Mouse (Mus musculus) neural tube, embryonic 15.5 days (tissue): ENCODE data around the gene Ndufs6. TPM values are rescaled to one million over a fixed set of nuclear protein-coding genes. Genes with fewer than 3 reads are reported as not detected.

ENCODE experiments used
- ATAC-seq: fragments of 200-750 bp; cut with Nextera tagmentation; 2 replicates; pipeline ENCODE4 v1.8.0; 2017; ENCODE audit warnings: mild to moderate bottlenecking, moderate TSS enrichment, moderate library complexity; ENCODE audit not compliant: low FRiP score
- H3K27ac ChIP-seq: fragments of 300-500 bp; sonication (generic); replicated peaks from 2 replicates; pipeline ENCODE4 v1.5.1; 2015; ENCODE audit warnings: mild to moderate bottlenecking, inconsistent platforms
- H3K27me3 ChIP-seq: fragments of 300-500 bp; sonication (generic); replicated peaks from 2 replicates; pipeline ENCODE4 v1.6.1; 2015; ENCODE audit warnings: inconsistent platforms
- H3K36me3 ChIP-seq: fragments of 300-500 bp; sonication (generic); 2 replicates; pipeline ENCODE4 v1.6.1; 2015; ENCODE audit warnings: inconsistent platforms
- H3K4me1 ChIP-seq: fragments of 300-500 bp; sonication (generic); 2 replicates; pipeline ENCODE4 v1.6.1; 2015; ENCODE audit warnings: inconsistent platforms
- H3K4me2 ChIP-seq: fragments of 300-500 bp; sonication (generic); 2 replicates; pipeline ENCODE4 v1.6.1; 2015; ENCODE audit warnings: inconsistent platforms, mild to moderate bottlenecking, moderate library complexity
- H3K4me3 ChIP-seq: fragments of 300-500 bp; sonication (generic); replicated peaks from 2 replicates; pipeline ENCODE4 v1.5.1; 2015; ENCODE audit warnings: mild to moderate bottlenecking, inconsistent platforms
- H3K9ac ChIP-seq: fragments of 300-500 bp; sonication (generic); replicated peaks from 2 replicates; pipeline ENCODE4 v1.6.1; 2015; ENCODE audit warnings: mild to moderate bottlenecking, inconsistent platforms
- H3K9me3 ChIP-seq: fragments of 300-500 bp; sonication (generic); replicated peaks from 2 replicates; pipeline ENCODE4 v1.6.1; 2016; ENCODE audit warnings: inconsistent platforms
- WGBS: fragments of 180-500 bp; shearing (Covaris S2); methylation state at CpG from one replicate; pipeline ENCODE4 v1.1.7; 2015; ENCODE audit warnings: mixed read lengths; 5-methylcytosine and 5-hydroxymethylcytosine counted together
- polyA plus RNA-seq: library from polyadenylated mRNA; unstranded; fragments of >200 nt; fragmentation: Nextera tagmentation; extraction: Ambion mirVana; gene quantifications from 2 replicates; pipeline ENCODE4 v1.2.1, GENCODE M21; 2015

The Ndufs6 gene
- polyA plus RNA-seq, 1 experiment from 2014 or later = 462 TPM

- no peak for ATAC-seq
- H3K4me2 ChIP-seq = no peak overlapping the region
- no peak overlapping the region for H3K9ac ChIP-seq
- H3K27ac ChIP-seq = no peak overlapping the region
- H3K27me3 ChIP-seq = no peaks in the 10 kb centered on the region; the same call in 1 of the 2 replicates
- no peaks in the 10 kb centered on the region for H3K36me3 ChIP-seq
- H3K4me1 ChIP-seq = no peaks in the 10 kb centered on the region
- 53% methylated on average over 6 of the region's 6 CpGs for WGBS
- H3K4me3 ChIP-seq = no peak overlapping the region
- H3K9me3 ChIP-seq = no peaks in the 10 kb centered on the region
These were observed 23.6 kb downstream of the Ndufs6 start for GRCm38 (mm10) chr13:73304729-73305128.

GRCm38 (mm10) chr13:73299322-73299721 lies 29.0 kb downstream of the Ndufs6 start:
- Histone ChIP-seq H3K27me3 (no peaks in the 10 kb centered on the region), H3K9me3 (peaks cover 5% of the 10 kb centered on the region; the same call in 1 of the 2 replicates), H3K4me3 (no peak overlapping the region), H3K4me2 (no peak overlapping the region), H3K36me3 (no peaks in the 10 kb centered on the region), H3K9ac (no peak overlapping the region), H3K27ac (no peak overlapping the region), H3K4me1 (no peaks in the 10 kb centered on the region)
- 88% methylated on average over 5 of the region's 5 CpGs for WGBS
- ATAC-seq = no peak

GRCm38 (mm10) chr13:73298717-73299116 lies 29.6 kb downstream of the Ndufs6 start:
- WGBS = 75% methylated on average over 4 of the region's 4 CpGs
- Histone ChIP-seq H3K36me3 (no peaks in the 10 kb centered on the region), H3K9ac (no peak overlapping the region), H3K27me3 (no peaks in the 10 kb centered on the region), H3K9me3 (peaks cover 6% of the 10 kb centered on the region; the same call in 1 of the 2 replicates), H3K4me1 (no peaks in the 10 kb centered on the region), H3K27ac (no peak overlapping the region), H3K4me3 (no peak overlapping the region), H3K4me2 (no peak overlapping the region)
- no peak for ATAC-seq

- Histone ChIP-seq H3K27ac (no peak overlapping the region), H3K9me3 (peaks cover 6% of the 10 kb centered on the region; the same call in 1 of the 2 replicates), H3K27me3 (peaks cover 7% of the 10 kb centered on the region; the same call in 1 of the 2 replicates), H3K4me1 (no peaks in the 10 kb centered on the region), H3K9ac (no peak overlapping the region), H3K36me3 (no peaks in the 10 kb centered on the region), H3K4me2 (no peak overlapping the region), H3K4me3 (no peak overlapping the region)
- ATAC-seq = no peak
- 23% methylated on average over 2 of the region's 2 CpGs for WGBS
These were observed 37.2 kb downstream of the Ndufs6 start for GRCm38 (mm10) chr13:73291102-73291501.

- no peak for ATAC-seq
- Histone ChIP-seq H3K4me1 (no peaks in the 10 kb centered on the region), H3K36me3 (no peaks in the 10 kb centered on the region), H3K27ac (no peak overlapping the region), H3K4me3 (no peak overlapping the region), H3K4me2 (no peak overlapping the region), H3K9me3 (peaks cover 6% of the 10 kb centered on the region; the same call in 1 of the 2 replicates), H3K27me3 (peaks cover 7% of the 10 kb centered on the region; the same call in 1 of the 2 replicates), H3K9ac (no peak overlapping the region)
- 91% methylated on average over 6 of the region's 6 CpGs for WGBS
These were observed 38.1 kb downstream of the Ndufs6 start for GRCm38 (mm10) chr13:73290206-73290605.

GRCm38 (mm10) chr13:73283534-73283933 lies 44.8 kb downstream of the Ndufs6 start:
- no peaks in the 10 kb centered on the region for H3K9me3 ChIP-seq
- H3K4me2 ChIP-seq = no peak overlapping the region
- H3K27me3 ChIP-seq = 0 out of 2 replicates have a peak, but pooled peaks cover 12% of the 10 kb centered on the region
- no peak overlapping the region for H3K9ac ChIP-seq
- WGBS = 89% methylated on average over 1 of the region's 1 CpGs
- no peak for ATAC-seq
- H3K36me3 ChIP-seq = no peaks in the 10 kb centered on the region
- H3K4me3 ChIP-seq = no peak overlapping the region
- H3K27ac ChIP-seq = no peak overlapping the region
- H3K4me1 ChIP-seq = no peaks in the 10 kb centered on the region

- WGBS = 90% methylated on average over 2 of the region's 2 CpGs
These were observed 45.9 kb downstream of the Ndufs6 start for GRCm38 (mm10) chr13:73282407-73282806.

GRCm38 (mm10) chr13:73279196-73279595 lies 49.1 kb downstream of the Ndufs6 start:
- Histone ChIP-seq H3K9me3 (no peaks in the 10 kb centered on the region), H3K36me3 (no peaks in the 10 kb centered on the region), H3K9ac (no peak overlapping the region), H3K27ac (no peak overlapping the region), H3K4me3 (no peak overlapping the region), H3K4me1 (no peaks in the 10 kb centered on the region), H3K27me3 (peaks cover 34% of the 10 kb centered on the region), H3K4me2 (no peak overlapping the region)
- ATAC-seq = no peak
- WGBS = 77% methylated on average over 1 of the region's 1 CpGs

More at GRCm38 (mm10) chr13:73282407-73282806, 45.9 kb downstream of the Ndufs6 start:
- Histone ChIP-seq H3K4me3 (no peak overlapping the region), H3K9me3 (no peaks in the 10 kb centered on the region), H3K36me3 (no peaks in the 10 kb centered on the region), H3K9ac (no peak overlapping the region), H3K4me2 (no peak overlapping the region), H3K27me3 (peaks cover 12% of the 10 kb centered on the region; the same call in 1 of the 2 replicates), H3K27ac (no peak overlapping the region), H3K4me1 (no peaks in the 10 kb centered on the region)
- no peak for ATAC-seq

GRCm38 (mm10) chr13:73277797-73278196 lies 50.5 kb downstream of the Ndufs6 start:
- 82% methylated on average over 1 of the region's 1 CpGs for WGBS
- Histone ChIP-seq H3K36me3 (no peaks in the 10 kb centered on the region), H3K27me3 (peaks cover 40% of the 10 kb centered on the region), H3K9ac (no peak overlapping the region), H3K27ac (no peak overlapping the region), H3K4me2 (no peak overlapping the region), H3K4me3 (no peak overlapping the region), H3K4me1 (no peaks in the 10 kb centered on the region), H3K9me3 (no peaks in the 10 kb centered on the region)
- ATAC-seq = no peak

GRCm38 (mm10) chr13:73277361-73277760 lies 51.0 kb downstream of the Ndufs6 start:
- Histone ChIP-seq H3K36me3 (no peaks in the 10 kb centered on the region), H3K9me3 (no peaks in the 10 kb centered on the region), H3K9ac (no peak overlapping the region), H3K27me3 (peaks cover 44% of the 10 kb centered on the region), H3K4me2 (no peak overlapping the region), H3K4me3 (no peak overlapping the region), H3K4me1 (peaks cover under 1% of the 10 kb centered on the region), H3K27ac (no peak overlapping the region)
- WGBS = 88% methylated on average over 6 of the region's 6 CpGs
- ATAC-seq = no peak

GRCm38 (mm10) chr13:73273536-73273935 lies 54.8 kb downstream of the Ndufs6 start:
- H3K4me3 ChIP-seq = no peak overlapping the region
- H3K27ac ChIP-seq = no peak overlapping the region
- peaks cover 24% of the 10 kb centered on the region for H3K4me1 ChIP-seq
- no peak overlapping the region for H3K4me2 ChIP-seq
- ATAC-seq = no peak
- H3K36me3 ChIP-seq = no peaks in the 10 kb centered on the region
- H3K9me3 ChIP-seq = no peaks in the 10 kb centered on the region
- H3K27me3 ChIP-seq = peaks cover 77% of the 10 kb centered on the region
- WGBS = 56% methylated on average over 1 of the region's 1 CpGs
- no peak overlapping the region for H3K9ac ChIP-seq

GRCm38 (mm10) chr13:73272794-73273282 lies 55.5 kb downstream of the Ndufs6 start:
- ATAC-seq = no peak
- H3K4me1 ChIP-seq = peaks cover 27% of the 10 kb centered on the region

More at GRCm38 (mm10) chr13:73272794-73273282, 55.5 kb downstream of the Ndufs6 start:
- no peaks in the 10 kb centered on the region for H3K36me3 ChIP-seq
- no peak overlapping the region for H3K4me3 ChIP-seq
- H3K27ac ChIP-seq = no peak overlapping the region
- H3K9ac ChIP-seq = no peak overlapping the region
- no peaks in the 10 kb centered on the region for H3K9me3 ChIP-seq
- no peak overlapping the region for H3K4me2 ChIP-seq
- peaks cover 84% of the 10 kb centered on the region for H3K27me3 ChIP-seq
